Mouse (Mus musculus): ENCODE results near the gene Tepsin.

DNA sequence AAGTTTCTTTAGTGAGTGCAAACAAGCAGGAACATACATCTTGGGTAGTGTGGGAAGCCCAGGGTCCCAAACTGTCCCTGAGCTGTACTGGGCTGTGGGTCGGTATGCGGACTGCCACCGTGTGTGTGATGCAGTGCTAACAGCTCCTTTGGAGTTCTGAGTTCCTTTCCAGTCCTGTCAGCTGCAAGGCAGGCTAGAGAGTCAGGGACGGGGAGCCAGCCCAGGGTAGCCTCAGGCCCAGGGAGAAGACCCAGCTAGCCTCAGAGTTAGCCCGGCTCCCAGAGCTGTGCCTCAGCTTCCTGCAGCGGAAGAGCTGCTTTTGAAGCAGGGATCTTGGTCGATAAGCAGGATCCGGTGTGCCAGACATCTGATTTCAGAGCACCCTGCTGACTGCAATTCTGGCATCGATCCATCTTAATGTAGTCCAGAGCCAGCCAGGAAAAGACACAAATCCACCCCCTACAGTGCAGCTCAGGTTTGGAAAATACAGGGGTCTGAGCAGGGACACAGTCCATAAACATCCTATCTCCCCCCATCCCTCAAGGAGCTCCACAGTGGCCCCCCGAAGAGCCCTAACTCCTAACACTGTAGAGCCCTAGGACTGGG lies 21.5 kb upstream of the Tepsin start:
- no peak for TF ChIP-seq MAX (IDR thresholded peaks at IDR 0.05; ENCODE audit: low read depth)
- TF ChIP-seq E2F4 (IDR thresholded peaks at IDR 0.05; ENCODE audit: insufficient read depth), result no peak

All from myocyte (in vitro differentiated cells).